Mouse (Mus musculus): Measurements from ENCODE around the gene Snap25. TPM values are rescaled to one million over a fixed set of nuclear protein-coding genes. Genes with fewer than 3 reads are reported as not detected.

The Snap25 gene
- 78.4 and 90.0 TPM in 2 replicates for polyA plus RNA-seq (2015; fragmentation: Nextera tagmentation; extraction: Ambion mirVana)

DNA sequence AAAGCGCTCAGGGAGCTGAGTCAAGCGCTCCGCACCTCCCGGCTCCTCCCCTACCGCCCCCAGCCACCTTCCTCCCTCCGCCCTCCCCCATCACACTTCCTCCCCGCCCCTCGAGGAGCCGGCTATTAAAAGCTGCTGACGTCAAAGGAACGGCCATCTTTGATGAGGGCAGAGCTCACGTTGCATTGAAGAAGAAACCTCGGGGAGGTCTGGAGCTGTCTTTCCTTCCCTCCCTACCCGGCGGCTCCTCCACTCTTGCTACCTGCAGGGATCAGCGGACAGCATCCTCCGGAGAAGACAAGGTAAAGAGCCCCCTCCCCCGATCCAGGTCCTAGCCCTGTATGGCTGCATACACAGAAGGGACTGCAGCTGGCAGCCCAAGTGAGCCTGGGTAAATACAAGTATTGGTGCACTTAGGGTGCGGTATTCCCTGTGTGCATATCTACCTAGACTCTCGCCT is at the start of gene Snap25:
TSS of gene Snap25 (plus strand) at position 155 of the 460 bp plus-strand sequence.
- peak within 1 kb of the TSS; percentile 91 for H3K27ac ChIP-seq
- peak within 1 kb of the TSS; percentile 74 for H3K4me2 ChIP-seq (replicated peaks)
- no peaks in the 10 kb centered on the region for H3K27me3 ChIP-seq
- H3K9ac ChIP-seq (replicated peaks) = peak within 1 kb of the TSS; percentile 82
- ATAC-seq = peak; percentile 87
- H3K36me3 ChIP-seq = no peaks in the 10 kb centered on the region
- WGBS = 0% methylated on average over 20 of the region's 20 CpGs
- peak within 1 kb of the TSS; percentile 80 for H3K4me3 ChIP-seq (replicated peaks)
- peaks cover 19% of the 10 kb centered on the region for H3K4me1 ChIP-seq (replicated peaks)
- H3K9me3 ChIP-seq = no peaks in the 10 kb centered on the region

DNA sequence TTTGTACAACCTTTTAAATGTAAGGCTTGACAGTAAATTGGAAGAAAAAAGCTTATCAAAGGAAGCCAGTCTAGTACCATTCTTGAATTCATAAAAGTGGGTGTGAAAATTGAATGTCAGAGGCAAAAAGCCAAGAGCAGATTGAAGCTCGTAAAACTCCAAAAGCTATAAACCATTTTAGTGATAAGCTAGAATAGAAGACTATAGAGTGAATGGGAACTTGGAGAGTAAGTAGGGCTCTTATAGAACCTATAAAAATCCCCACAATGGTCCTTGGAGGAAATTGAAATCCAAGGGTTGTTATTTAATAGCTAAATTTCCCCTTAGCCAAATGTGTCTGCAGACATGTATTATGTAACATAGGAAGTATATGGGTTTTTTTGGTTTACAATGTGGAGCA is 46.3 kb upstream of the Snap25 start:
- Histone ChIP-seq H3K27me3 (no peaks in the 10 kb centered on the region), H3K4me3 (replicated peaks) (no peak overlapping the region), H3K4me1 (replicated peaks) (peaks cover 6% of the 10 kb centered on the region; the same call in 1 of the 2 replicates), H3K36me3 (no peaks in the 10 kb centered on the region), H3K9ac (replicated peaks) (no peak overlapping the region), H3K4me2 (replicated peaks) (no peak overlapping the region), H3K9me3 (no peaks in the 10 kb centered on the region), H3K27ac (no peak overlapping the region)
- 94% methylated on average over 1 of the region's 1 CpGs for WGBS
- ATAC-seq = no peak

DNA sequence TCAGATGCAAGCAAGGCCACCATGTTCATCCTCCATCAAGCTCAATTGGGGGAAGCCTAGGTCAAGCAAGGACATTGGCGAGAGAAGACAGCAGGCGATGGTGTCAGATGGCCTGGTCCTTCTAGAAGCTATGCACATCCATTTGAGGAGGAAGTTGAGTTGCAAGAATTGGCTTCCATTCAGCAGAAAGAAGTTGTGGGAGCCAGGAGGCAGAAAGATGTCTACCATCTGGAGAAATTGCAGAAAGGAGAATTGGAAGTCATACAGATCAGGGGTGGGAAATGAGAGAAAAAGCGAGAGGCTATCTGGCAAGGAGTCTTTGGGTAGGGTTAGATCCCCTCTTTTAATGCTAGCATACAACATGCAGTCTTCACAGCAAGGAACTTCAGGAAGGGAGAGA is 44.1 kb upstream of the Snap25 start:
- no peak overlapping the region for H3K27ac ChIP-seq
- no peak overlapping the region for H3K4me2 ChIP-seq (replicated peaks)
- H3K9me3 ChIP-seq = no peaks in the 10 kb centered on the region
- peaks cover 6% of the 10 kb centered on the region; the same call in 1 of the 2 replicates for H3K4me1 ChIP-seq (replicated peaks)
- H3K36me3 ChIP-seq = no peaks in the 10 kb centered on the region
- H3K27me3 ChIP-seq = no peaks in the 10 kb centered on the region
- H3K9ac ChIP-seq (replicated peaks) = no peak overlapping the region
- no peak overlapping the region for H3K4me3 ChIP-seq (replicated peaks)
- ATAC-seq = no peak
- WGBS = 93% methylated on average over 3 of the region's 3 CpGs

DNA sequence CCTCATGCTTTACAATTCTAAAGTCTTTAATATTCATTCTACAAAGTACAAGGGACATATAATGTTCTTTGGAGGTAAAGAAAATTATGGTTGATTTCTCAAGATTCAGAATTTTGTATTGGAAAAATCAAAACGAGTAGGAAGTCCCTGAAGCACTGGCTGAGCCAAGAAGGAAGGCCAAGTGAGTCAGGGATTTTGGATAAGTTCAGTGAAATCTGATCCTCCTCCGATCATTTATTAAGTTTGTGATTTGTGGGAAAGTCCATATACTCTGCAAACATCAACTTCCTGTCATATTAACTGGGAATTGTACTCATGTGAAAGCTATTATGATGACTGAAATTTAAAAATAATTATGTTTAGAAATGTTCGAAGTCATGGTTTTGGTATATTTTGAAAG is 43.6 kb upstream of the Snap25 start:
- no peaks in the 10 kb centered on the region for H3K36me3 ChIP-seq
- no peak overlapping the region for H3K4me3 ChIP-seq (replicated peaks)
- no peaks in the 10 kb centered on the region for H3K27me3 ChIP-seq
- H3K4me2 ChIP-seq (replicated peaks) = no peak overlapping the region
- no peaks in the 10 kb centered on the region for H3K9me3 ChIP-seq
- no peak overlapping the region for H3K9ac ChIP-seq (replicated peaks)
- H3K27ac ChIP-seq = no peak overlapping the region
- ATAC-seq = no peak
- 93% methylated on average over 3 of the region's 3 CpGs for WGBS
- peaks cover 6% of the 10 kb centered on the region; the same call in 1 of the 2 replicates for H3K4me1 ChIP-seq (replicated peaks)

DNA sequence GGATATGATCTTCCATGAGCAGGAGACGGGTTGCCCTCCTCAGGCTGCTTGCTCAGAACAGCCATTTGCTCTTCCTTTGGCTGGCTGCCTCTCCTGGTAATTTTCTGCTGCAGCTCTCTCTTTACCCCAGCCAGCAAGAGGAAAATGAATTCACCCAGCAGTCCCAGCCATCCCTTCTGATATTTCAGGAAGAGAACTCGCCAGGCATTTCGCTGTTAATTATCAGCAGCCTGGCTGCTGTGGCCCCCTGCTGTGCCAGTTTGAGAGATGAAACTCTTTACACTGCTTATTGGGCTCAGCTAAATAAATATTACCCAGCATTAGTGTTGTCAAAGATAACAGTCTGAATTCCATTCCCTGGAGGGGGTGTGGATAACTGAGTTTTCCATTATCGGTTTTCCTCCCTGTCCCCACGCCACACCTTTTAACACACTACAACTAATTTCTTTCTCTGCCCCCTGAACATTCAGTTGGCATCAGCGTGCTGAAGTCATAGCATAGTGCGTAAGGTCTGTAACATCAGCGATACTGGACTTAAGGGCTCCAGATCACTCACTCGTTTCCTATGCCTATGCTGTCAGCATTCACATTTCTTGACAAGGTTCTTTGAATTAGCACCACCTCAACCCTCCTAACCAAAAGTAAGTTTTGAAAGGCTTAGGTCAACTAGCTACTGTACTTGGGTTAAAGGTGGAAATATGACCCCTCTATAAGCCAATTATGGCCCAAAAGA is 42.5 kb upstream of the Snap25 start:
- Histone ChIP-seq H3K4me1 (replicated peaks) (peaks cover 6% of the 10 kb centered on the region; the same call in 1 of the 2 replicates), H3K4me2 (replicated peaks) (0 out of 2 replicates have a peak overlapping the region, but pooled peaks have one; percentile 4), H3K27ac (peak overlapping the region; percentile 64), H3K36me3 (no peaks in the 10 kb centered on the region), H3K9ac (replicated peaks) (no peak overlapping the region), H3K27me3 (no peaks in the 10 kb centered on the region), H3K4me3 (replicated peaks) (no peak overlapping the region), H3K9me3 (no peaks in the 10 kb centered on the region)
- WGBS = 39% methylated on average over 9 of the region's 9 CpGs
- peak; percentile 56 for ATAC-seq

DNA sequence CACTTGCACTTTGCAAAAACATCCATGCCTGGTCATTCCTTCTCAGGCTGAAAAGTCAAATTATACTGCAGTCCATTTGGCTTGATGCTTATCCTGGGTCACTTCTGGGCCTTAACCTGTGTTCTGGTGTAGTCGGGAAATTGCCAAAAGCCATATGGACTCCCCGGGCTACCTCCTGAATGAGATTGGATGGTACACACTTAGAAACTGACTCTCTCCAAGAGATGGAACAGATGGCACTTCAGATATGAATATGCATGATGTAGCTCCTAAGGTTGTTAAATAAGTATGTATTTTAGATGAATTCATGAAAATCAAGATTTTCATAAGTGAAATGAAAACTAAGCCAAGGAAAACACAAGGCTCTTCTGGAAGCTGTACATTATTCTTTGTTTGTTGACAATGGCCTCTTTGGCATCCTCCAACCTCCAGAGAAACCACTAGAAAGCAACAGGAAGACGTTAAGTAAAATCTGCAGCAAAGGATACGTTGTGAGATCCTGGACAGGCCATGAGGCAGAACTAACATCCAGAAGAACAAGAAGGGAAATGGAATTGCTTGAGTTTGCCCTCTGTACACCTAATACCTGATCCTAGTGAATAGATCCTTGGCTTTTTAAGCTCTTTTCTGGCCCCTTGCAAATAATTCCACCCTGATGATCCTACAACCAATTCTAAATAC is 39.0 kb upstream of the Snap25 start:
- Histone ChIP-seq H3K36me3 (no peaks in the 10 kb centered on the region), H3K9me3 (no peaks in the 10 kb centered on the region), H3K4me1 (replicated peaks) (peaks cover 22% of the 10 kb centered on the region), H3K27me3 (no peaks in the 10 kb centered on the region), H3K9ac (replicated peaks) (no peak overlapping the region), H3K27ac (no peak overlapping the region), H3K4me3 (replicated peaks) (no peak overlapping the region), H3K4me2 (replicated peaks) (no peak overlapping the region)
- 73% methylated on average over 4 of the region's 4 CpGs for WGBS
- ATAC-seq = no peak

DNA sequence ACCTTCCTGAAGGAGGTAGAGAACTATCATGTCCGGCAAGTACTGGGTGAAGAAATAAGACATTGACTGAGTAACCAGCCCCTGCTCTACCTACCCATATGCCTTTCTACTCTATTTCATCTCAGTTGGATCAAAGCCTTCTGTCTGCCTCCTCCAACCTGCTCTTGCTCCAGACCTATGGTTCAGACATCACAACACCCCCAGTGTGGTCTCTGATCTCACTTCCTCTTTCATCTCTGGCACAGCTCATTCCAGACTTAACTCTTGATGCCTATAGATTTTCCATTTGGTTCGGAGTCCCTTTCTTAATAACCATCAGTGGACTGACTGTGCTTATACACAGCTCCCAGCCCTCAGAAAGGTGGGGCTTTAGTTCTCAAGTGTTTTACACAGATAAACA is 37.1 kb upstream of the Snap25 start:
- ATAC-seq = no peak
- Histone ChIP-seq H3K4me1 (replicated peaks) (peaks cover 25% of the 10 kb centered on the region), H3K27ac (no peak overlapping the region), H3K4me2 (replicated peaks) (no peak overlapping the region), H3K9ac (replicated peaks) (no peak overlapping the region), H3K36me3 (no peaks in the 10 kb centered on the region), H3K4me3 (replicated peaks) (no peak overlapping the region), H3K27me3 (0 out of 2 replicates have a peak, but pooled peaks cover 5% of the 10 kb centered on the region), H3K9me3 (no peaks in the 10 kb centered on the region)
- 82% methylated on average over 2 of the region's 2 CpGs for WGBS

DNA sequence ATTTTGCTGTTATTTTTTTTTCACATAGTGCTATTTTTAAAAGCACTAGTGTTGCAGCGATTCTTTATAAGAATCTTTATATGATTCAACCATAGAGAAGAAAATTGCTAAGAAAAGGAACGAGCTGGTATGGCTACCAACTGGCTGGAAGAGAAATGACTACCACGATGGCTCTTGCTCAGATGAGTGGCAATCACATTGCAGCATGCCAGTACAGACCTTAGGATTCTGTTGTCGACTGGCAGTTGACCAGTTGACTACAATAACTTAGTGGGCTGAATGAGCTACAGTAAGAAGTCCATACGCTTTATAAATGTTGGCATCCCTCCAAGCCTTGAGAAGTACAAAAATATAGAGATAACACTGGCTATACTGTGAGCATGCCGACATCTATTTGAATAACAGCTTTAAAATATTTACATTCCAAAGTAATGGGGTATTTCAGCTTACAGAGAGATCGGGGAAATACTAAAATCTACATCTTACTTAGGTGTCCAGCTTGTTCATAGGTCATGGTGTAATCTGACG is 36.3 kb upstream of the Snap25 start:
- Histone ChIP-seq H3K9ac (replicated peaks) (no peak overlapping the region), H3K4me2 (replicated peaks) (no peak overlapping the region), H3K36me3 (no peaks in the 10 kb centered on the region), H3K4me3 (replicated peaks) (no peak overlapping the region), H3K27me3 (0 out of 2 replicates have a peak, but pooled peaks cover 5% of the 10 kb centered on the region), H3K9me3 (no peaks in the 10 kb centered on the region), H3K4me1 (replicated peaks) (peaks cover 25% of the 10 kb centered on the region), H3K27ac (no peak overlapping the region)
- ATAC-seq = no peak
- 83% methylated on average over 8 of the region's 8 CpGs for WGBS

DNA sequence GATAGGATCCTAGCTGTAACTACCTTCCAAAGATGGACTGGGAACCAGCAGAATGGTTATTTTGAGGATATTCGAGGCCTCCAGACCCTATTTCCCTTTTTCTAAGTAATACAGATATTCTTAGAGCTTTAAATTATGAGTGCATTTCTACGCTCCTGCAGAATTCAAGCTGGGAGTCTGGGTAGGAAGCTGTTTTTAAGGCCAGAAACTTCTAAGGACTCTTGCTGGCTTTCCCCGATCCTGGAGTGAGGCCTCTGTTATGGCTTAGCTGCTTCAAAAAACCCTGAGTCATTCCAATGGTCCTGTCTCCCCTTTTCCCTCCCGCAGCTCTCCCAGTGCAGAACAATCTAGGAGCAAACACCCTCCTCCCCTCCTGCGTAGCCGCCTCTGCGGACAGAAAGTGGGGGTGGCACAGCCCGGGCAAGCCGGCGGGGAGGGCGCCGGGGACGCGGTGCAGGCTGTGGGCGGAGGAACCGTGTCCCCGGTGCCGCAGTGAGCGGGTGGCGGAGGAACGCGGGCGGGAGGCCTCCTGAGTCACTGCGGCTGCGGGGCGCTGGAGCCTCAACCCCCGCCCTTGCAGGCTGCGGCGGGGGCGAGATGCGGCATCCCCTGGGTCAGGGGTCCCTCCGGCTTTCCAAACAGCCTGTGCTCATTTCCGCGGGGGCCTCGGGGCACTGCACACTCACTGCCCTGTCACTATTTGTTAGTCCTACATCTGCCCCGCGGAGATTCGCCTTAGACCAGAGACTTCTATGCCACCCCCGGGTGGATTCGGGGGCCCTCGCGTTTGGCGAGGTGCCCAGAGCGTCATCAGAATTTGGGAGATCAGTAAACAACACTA is 34.7 kb upstream of the Snap25 start:
- Histone ChIP-seq H3K4me2 (replicated peaks) (peak overlapping the region; percentile 86), H3K27me3 (0 out of 2 replicates have a peak, but pooled peaks cover 5% of the 10 kb centered on the region), H3K9ac (replicated peaks) (peak overlapping the region; percentile 84), H3K4me1 (replicated peaks) (peaks cover 25% of the 10 kb centered on the region), H3K4me3 (replicated peaks) (peak overlapping the region; percentile 61), H3K27ac (peak overlapping the region; percentile 68; the same call in 1 of the 2 replicates), H3K36me3 (no peaks in the 10 kb centered on the region), H3K9me3 (no peaks in the 10 kb centered on the region)
- peak; percentile 86 for ATAC-seq
- 3% methylated on average over 44 of the region's 44 CpGs for WGBS

DNA sequence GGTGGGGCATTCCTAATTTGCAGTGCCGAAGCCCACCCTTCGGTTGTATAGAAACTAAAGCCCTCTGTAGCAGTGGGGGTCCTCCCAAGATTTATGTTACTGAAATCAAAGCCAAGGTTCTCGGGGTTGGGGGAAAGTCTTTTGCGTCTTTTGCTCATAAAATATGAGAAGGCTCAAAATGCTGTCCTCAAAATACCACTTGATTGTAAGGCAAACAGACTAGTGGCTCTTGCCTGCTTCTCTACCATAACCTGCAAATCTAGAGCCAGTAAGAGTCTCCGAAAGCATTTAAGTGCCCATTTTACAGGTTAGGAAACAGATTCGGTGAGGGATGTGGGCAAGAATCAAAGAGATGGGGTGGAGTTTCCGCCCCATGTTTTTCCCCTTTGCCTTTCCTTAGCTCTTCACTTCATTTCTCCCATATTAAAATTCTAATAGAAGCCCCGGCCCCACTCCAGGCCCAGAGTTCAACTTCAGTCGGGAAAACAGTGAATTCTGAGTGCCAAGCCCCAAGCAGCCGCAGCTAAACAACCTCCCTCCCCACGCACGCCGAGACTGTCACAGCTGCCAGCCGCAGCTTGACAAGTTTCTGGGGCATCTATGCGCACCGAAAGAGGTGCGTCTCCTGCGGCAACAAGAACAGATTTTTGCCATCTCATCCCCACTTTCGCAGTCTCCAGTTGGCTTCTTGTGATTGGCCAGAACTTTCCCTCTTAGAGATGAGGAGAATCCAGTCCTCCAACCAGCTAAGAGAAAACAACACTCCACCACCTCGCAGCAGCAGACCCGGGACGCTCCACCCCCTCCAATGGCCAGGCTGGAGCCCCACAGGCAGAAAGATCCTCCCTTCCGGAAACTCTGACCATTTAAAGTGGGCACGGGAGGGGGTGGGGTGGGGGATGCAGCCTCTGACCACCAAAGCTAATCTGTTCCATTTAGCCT is 33.7 kb upstream of the Snap25 start:
- H3K36me3 ChIP-seq = no peaks in the 10 kb centered on the region
- no peaks in the 10 kb centered on the region for H3K9me3 ChIP-seq
- 3% methylated on average over 24 of the region's 24 CpGs for WGBS
- H3K4me2 ChIP-seq (replicated peaks) = peak overlapping the region; percentile 86
- peak; percentile 82 for ATAC-seq
- peak overlapping the region; percentile 61 for H3K4me3 ChIP-seq (replicated peaks)
- H3K4me1 ChIP-seq (replicated peaks) = peaks cover 25% of the 10 kb centered on the region
- H3K27ac ChIP-seq = 0 out of 2 replicates have a peak overlapping the region, but pooled peaks have one; percentile 68
- peak overlapping the region; percentile 84 for H3K9ac ChIP-seq (replicated peaks)
- 0 out of 2 replicates have a peak, but pooled peaks cover 5% of the 10 kb centered on the region for H3K27me3 ChIP-seq
